Mouse (Mus musculus): ENCODE data around the gene 1700042G07Rik.
A peak's percentile ranks its signal among the peaks of the same experiment; 100 is the strongest.
"Not testable (repeated sequence)": the region's sequence is repeated elsewhere in the genome, so short reads cannot be mapped to it uniquely, and the experiment has no call there.

Gene 1700042G07Rik

GRCm38 (mm10) chr4:116215895-116216605 lies 42.9 kb downstream of the 1700042G07Rik start:
- peak; percentile 62 for DNase-seq

GRCm38 (mm10) chr4:116217046-116217445 lies 43.9 kb downstream of the 1700042G07Rik start:
- peak; percentile 61 for DNase-seq

- not testable (repeated sequence) for DNase-seq
These were observed 44.5 kb downstream of the 1700042G07Rik start for GRCm38 (mm10) chr4:116217661-116218060.

- no peak for DNase-seq
These were observed 45.9 kb downstream of the 1700042G07Rik start for GRCm38 (mm10) chr4:116219056-116219455.

GRCm38 (mm10) chr4:116220071-116220650 lies 47.0 kb downstream of the 1700042G07Rik start:
- no peak for DNase-seq

GRCm38 (mm10) chr4:116220780-116221139 lies 47.6 kb downstream of the 1700042G07Rik start:
- DNase-seq, result no peak

GRCm38 (mm10) chr4:116221140-116221851 lies 48.1 kb downstream of the 1700042G07Rik start, which contains the start of gene Pik3r3:
Pik3r3 (plus strand) TSS chr4:116221618.
- peak; percentile 99 for DNase-seq

- peak; percentile 39 for DNase-seq
These were observed 49.0 kb downstream of the 1700042G07Rik start for GRCm38 (mm10) chr4:116221996-116222842.

GRCm38 (mm10) chr4:116222843-116223119 lies 49.6 kb downstream of the 1700042G07Rik start:
- no peak for DNase-seq
